Mouse (Mus musculus): ENCODE results near the gene Chst11. TPM values are rescaled to one million over a fixed set of nuclear protein-coding genes. Genes with fewer than 3 reads are reported as not detected.

Chst11 gene
- polyA plus RNA-seq, 1 experiment = 12.6 TPM

DNA sequence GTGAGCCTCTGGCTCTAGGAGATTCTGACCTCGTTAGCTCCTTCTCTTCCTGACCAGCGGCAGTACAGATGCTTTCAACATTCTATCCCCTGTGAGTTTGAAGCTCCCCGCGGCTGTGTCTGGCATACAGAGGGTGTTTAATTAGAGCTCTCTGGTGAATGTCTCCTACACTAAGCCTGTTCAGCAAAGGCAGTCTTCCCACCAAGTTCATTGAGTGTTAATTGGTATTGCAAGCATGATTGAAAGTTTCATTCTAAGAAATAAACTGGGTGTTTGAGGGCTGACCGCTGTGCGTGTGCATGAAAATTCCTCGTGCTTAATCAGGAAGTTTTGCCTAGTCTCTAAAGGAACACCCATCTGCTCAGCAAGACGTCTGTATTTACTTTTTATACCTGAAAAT is 173.0 kb downstream of the Chst11 start:
- TF ChIP-seq CTCF (IDR thresholded peaks at IDR 0.05; ENCODE audit: insufficient read depth, low read length) (no peak), POLR2A (IDR thresholded peaks at IDR 0.05; ENCODE audit: borderline replicate concordance, extremely low read depth, low read depth, low read length) (no peak)
- no peak for DNase-seq

DNA sequence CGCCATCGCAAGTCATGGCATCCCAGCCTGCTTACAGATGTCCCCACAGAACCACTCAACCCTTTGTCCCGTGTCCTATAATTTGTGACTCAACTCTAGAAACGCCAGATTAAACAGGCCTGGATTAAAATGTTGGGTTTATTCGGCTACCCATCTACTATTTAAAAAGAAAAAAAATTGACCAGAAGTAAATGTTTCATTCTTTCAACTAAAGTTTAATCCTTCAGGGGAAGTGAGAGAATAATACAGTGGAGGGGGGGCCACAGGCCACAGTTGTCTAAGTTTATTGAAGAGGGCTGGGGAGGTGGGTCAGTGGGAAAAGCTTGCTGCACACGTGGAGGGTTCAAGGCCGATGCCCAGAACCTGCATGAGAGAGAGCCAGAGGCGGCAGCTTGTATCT is 173.9 kb downstream of the Chst11 start:
- WGBS = 84% methylated on average over 8 of the region's 8 CpGs
- Histone ChIP-seq H3K4me3 (replicated peaks; ENCODE audit: extremely low read depth, low read depth, low read length) (no peak overlapping the region), H3K4me1 (ENCODE audit: control insufficient read depth, insufficient read depth, low read length) (no peaks in the 10 kb centered on the region; the same call in 1 of the 2 replicates)
- no peak for TF ChIP-seq POLR2A (IDR thresholded peaks at IDR 0.05; ENCODE audit: borderline replicate concordance, extremely low read depth, low read depth, low read length)
- no peak for TF ChIP-seq CTCF (IDR thresholded peaks at IDR 0.05; ENCODE audit: insufficient read depth, low read length)
- DNase-seq = no peak

More for the DNA sequence above, 173.0 kb downstream of the Chst11 start:
- Histone ChIP-seq H3K4me3 (replicated peaks; ENCODE audit: extremely low read depth, low read depth, low read length) (no peak overlapping the region), H3K4me1 (ENCODE audit: control insufficient read depth, insufficient read depth, low read length) (no peaks in the 10 kb centered on the region; the same call in 1 of the 2 replicates)
- WGBS = 78% methylated on average over 8 of the region's 8 CpGs

DNA sequence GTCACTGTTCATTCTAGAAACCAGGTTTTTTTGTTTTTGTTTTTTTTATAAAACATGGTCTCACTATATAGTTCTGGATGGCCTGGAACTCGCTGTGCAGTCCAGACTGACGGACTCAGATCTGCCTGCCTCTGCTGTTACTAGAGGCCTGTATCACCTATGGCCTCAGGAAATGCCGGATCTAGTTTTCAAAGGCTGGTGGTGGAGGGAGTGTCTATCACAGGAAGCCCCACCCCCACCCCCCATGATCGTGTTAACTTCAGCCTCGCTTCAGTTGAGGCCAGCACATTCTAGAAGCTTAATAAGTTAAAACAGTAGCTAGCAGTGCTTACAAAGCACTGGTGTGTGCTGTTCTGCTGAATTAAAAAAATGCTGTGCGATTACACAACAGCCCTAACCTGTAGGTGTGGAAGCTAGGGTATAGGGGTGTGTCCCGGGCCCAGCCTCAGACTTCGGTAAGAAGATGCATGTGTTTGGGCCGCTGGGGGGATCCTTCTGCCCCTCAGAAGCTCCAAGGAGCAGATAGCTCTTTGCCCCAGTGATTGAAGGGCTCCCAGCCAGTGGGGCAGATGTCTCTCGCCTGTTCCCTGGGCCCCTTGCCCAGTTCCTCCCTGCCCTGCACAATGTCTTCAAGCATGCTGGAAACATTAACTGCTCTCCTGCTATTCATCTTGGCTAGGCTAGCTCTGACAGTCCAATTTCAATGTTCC is 176.5 kb downstream of the Chst11 start:
- H3K4me3 ChIP-seq (replicated peaks; ENCODE audit: extremely low read depth, low read depth, low read length) = no peak overlapping the region
- no peak for TF ChIP-seq POLR2A (IDR thresholded peaks at IDR 0.05; ENCODE audit: borderline replicate concordance, extremely low read depth, low read depth, low read length)
- no peak for TF ChIP-seq CTCF (IDR thresholded peaks at IDR 0.05; ENCODE audit: insufficient read depth, low read length)
- no peaks in the 10 kb centered on the region; the same call in 1 of the 2 replicates for H3K4me1 ChIP-seq (ENCODE audit: control insufficient read depth, insufficient read depth, low read length)
- 43% methylated on average over 10 of the region's 10 CpGs for WGBS
- peak; percentile 17 for DNase-seq

DNA sequence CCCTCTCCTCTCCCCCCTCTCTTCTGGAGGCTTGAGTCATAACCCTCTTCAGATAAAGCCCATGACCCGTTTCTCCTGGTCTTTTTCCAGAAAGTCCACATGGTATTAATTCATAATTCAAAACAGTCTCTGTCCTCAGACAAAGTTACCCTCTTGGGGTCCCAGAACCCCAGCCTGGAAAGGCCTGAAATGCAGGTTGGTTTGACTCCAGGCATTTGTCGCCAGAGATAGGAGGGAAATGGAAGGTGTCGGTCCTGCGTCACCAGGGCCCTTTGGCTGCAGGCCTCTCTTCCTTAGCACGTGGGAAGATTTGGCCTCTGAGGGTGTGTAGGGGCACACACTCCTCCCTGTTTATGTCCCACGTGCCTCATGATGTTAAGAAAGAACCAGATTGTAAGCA is 178.6 kb downstream of the Chst11 start:
- DNase-seq = no peak
- H3K4me1 ChIP-seq (ENCODE audit: control insufficient read depth, insufficient read depth, low read length) = no peaks in the 10 kb centered on the region; the same call in 1 of the 2 replicates
- TF ChIP-seq POLR2A (IDR thresholded peaks at IDR 0.05; ENCODE audit: borderline replicate concordance, extremely low read depth, low read depth, low read length) (no peak), CTCF (IDR thresholded peaks at IDR 0.05; ENCODE audit: insufficient read depth, low read length) (no peak)
- H3K4me3 ChIP-seq (replicated peaks; ENCODE audit: extremely low read depth, low read depth, low read length) = no peak overlapping the region
- WGBS = 50% methylated on average over 6 of the region's 6 CpGs

DNA sequence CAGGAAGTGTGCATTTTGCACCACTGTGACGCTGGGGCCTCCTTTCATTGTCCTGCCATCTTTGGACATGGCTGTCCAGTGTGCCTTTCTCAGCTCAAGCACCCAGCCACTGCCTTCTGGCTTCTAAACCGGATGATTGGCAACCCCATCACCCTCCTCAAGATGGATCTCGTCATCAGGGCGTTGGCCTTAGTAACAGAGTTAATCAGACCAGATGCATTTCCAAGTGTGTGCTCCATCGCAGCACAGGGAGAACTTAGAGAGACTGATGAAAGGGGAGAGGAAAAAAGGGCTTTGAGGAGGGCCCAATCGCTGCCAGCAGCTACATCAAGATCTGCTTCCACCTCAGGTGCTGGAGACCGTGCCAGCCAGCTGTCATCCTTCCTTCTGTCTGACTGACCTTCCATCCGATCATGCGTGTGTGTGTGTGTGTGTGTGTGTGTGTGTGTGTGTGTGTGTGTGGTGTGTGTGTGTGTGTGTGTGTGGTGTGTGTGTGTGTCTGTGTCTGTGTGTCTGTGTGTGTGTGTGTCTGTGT is 179.7 kb downstream of the Chst11 start:
- TF ChIP-seq POLR2A (IDR thresholded peaks at IDR 0.05; ENCODE audit: borderline replicate concordance, extremely low read depth, low read depth, low read length) = no peak
- TF ChIP-seq CTCF (IDR thresholded peaks at IDR 0.05; ENCODE audit: insufficient read depth, low read length) = no peak
- H3K4me3 ChIP-seq (replicated peaks; ENCODE audit: extremely low read depth, low read depth, low read length) = no peak overlapping the region
- no peak for DNase-seq
- no peaks in the 10 kb centered on the region; the same call in 1 of the 2 replicates for H3K4me1 ChIP-seq (ENCODE audit: control insufficient read depth, insufficient read depth, low read length)
- WGBS = 83% methylated on average over 9 of the region's 9 CpGs

DNA sequence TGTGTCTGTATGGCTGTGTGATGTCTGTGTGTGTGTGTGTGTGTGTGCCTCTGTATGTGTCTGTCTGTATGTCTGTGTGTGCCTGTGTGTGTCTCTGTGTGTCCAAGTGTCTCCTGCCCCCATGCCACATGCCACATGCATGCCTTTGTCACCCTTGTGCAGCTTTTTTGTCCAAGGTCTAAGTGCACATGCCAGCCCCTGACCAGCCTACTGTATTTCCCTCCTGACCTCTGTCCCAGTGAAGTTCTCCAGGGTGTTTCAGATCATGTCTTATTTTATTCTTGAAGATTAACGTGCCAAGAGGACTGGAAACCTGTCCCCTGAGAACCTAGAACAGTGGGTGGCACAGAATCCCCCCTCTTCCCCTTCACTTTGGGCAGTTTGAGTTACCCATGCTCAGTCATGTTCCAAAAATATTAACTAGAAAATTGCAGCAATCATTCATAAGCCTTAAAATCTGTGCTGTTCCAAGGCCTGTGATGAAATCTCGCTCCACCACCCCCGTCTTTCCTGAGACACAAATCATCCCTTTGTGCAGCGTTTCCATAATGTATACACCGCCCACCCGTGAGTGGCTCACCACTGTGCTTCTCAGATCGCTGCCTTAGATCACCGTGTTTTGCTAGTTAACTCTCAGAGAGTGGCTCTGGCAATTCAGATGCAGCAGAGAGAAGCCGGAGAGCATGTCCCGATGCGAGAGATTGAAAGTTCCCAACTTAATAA is 180.4 kb downstream of the Chst11 start:
- WGBS = 81% methylated on average over 11 of the region's 11 CpGs
- H3K4me3 ChIP-seq (replicated peaks; ENCODE audit: extremely low read depth, low read depth, low read length) = no peak overlapping the region
- no peak for DNase-seq
- no peaks in the 10 kb centered on the region; the same call in 1 of the 2 replicates for H3K4me1 ChIP-seq (ENCODE audit: control insufficient read depth, insufficient read depth, low read length)
- TF ChIP-seq CTCF (IDR thresholded peaks at IDR 0.05; ENCODE audit: insufficient read depth, low read length) (no peak), POLR2A (IDR thresholded peaks at IDR 0.05; ENCODE audit: borderline replicate concordance, extremely low read depth, low read depth, low read length) (no peak)

DNA sequence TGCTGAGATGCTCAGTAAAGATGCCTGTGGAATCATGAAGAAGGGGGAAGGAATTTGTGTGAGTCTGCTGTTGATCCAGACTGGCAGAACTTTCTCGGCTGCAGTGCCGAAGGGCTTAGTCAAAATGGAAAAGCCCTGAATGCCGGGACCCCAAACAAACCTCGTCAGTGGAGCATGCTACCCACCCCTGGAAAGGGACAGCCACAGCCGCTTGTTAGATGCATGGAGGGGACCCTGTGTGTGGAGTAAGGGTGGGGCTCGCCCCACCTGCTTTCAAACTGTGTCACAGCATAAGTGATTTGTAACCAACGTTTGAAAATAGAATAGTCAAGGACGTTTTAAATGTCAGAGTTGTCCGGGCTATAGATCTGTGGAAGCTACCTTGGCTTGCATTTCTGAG is 181.0 kb downstream of the Chst11 start:
- DNase-seq = no peak
- Histone ChIP-seq H3K4me1 (ENCODE audit: control insufficient read depth, insufficient read depth, low read length) (no peaks in the 10 kb centered on the region; the same call in 1 of the 2 replicates), H3K4me3 (replicated peaks; ENCODE audit: extremely low read depth, low read depth, low read length) (no peak overlapping the region)
- TF ChIP-seq POLR2A (IDR thresholded peaks at IDR 0.05; ENCODE audit: borderline replicate concordance, extremely low read depth, low read depth, low read length) (no peak), CTCF (IDR thresholded peaks at IDR 0.05; ENCODE audit: insufficient read depth, low read length) (no peak)
- 83% methylated on average over 9 of the region's 9 CpGs for WGBS

DNA sequence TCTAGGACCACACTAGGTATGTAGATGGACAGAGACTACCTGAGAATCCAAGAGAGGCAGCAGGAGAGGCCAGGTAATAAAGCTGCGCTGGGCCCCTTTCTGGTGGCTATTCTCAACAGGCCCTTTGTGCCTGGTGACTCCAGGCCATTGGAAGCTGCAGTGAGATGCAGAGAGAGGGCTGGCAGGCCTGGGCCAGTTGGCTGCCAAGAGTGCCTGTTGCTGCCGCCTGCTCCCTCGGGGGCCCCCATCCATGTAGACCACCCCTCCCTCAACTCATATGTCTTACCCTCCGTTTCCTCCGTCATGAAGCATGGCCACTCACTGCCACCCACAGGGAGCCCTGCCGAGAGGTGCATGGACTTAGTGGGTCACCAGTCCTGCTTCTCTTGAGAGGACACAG is 182.2 kb downstream of the Chst11 start:
- WGBS = 70% methylated on average over 6 of the region's 6 CpGs
- no peak for DNase-seq
- TF ChIP-seq CTCF (IDR thresholded peaks at IDR 0.05; ENCODE audit: insufficient read depth, low read length) = no peak

DNA sequence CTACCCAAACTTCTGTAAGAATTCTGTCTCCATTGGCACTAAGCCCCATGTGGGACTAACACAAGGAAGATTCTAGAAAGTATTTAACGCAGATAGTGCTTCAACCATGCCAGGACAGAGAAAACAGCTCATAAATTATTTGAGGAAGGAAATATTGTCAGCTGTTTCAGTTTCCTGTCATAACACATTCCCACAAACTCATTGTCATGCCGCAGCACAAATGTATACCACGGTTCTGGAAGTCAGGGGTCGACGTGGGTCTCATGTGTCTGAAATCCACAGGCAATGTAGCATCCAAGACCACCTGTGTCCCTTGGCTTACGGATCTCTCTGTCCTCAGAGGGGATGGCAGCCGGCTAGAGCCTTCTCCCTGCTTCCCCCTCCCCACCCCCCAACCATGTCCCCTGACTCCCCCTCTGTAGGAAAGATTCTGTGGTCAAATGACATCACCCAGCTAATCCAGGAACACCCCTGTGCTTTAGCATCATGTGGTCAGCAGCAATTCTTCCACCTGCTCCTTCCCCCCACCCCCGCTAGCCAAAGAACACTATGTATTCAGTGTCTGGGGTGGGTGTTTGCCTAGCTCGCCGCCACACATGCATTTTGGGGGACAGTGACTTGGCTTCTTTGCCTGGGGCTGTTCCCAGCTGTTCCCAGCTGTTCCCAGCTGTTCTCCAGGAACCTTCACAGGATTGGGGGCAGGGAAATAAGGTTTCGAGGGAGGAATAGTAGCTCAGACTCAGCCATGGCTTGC is 183.2 kb downstream of the Chst11 start:
- no peak for TF ChIP-seq POLR2A (IDR thresholded peaks at IDR 0.05; ENCODE audit: borderline replicate concordance, extremely low read depth, low read depth, low read length)
- TF ChIP-seq CTCF (IDR thresholded peaks at IDR 0.05; ENCODE audit: insufficient read depth, low read length) = no peak
- 44% methylated on average over 11 of the region's 11 CpGs for WGBS
- no peak for DNase-seq

More for the DNA sequence above, 182.2 kb downstream of the Chst11 start:
- H3K4me1 ChIP-seq (ENCODE audit: control insufficient read depth, insufficient read depth, low read length) = no peaks in the 10 kb centered on the region; the same call in 1 of the 2 replicates
- no peak overlapping the region for H3K4me3 ChIP-seq (replicated peaks; ENCODE audit: extremely low read depth, low read depth, low read length)

More for the DNA sequence above, 183.2 kb downstream of the Chst11 start:
- no peak overlapping the region for H3K4me3 ChIP-seq (replicated peaks; ENCODE audit: extremely low read depth, low read depth, low read length)
- no peaks in the 10 kb centered on the region for H3K4me1 ChIP-seq (ENCODE audit: control insufficient read depth, insufficient read depth, low read length)
